Mouse (Mus musculus): ENCODE results near the gene Pdk4. TPM values are rescaled to one million over a fixed set of nuclear protein-coding genes. Genes with fewer than 3 reads are reported as not detected.

Gene Pdk4
- polyA plus RNA-seq, 1 experiment from 2014 or later, result 2.1 TPM

DNA sequence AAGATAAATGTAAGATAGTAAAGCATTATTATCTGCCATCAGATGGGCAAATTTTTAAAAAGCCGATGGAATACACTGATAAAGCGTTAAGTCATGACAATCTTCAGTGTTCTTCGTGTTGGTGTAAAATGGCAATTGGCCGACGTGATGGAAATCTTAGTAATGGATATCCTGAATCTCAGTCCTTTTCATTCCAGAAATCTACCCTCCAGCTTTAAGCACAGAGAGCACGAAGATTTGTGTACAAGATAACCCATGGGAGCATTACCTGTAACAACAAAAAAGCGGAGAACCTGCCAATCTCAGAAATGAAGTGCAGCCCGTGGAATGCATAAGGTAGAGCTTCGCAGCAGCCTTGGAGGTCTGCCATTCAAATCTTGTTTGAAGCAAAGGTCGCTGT, 5.4 kb upstream of the Pdk4 start:
- Histone ChIP-seq H3K9me3 (ENCODE audit: control insufficient read depth, low read length) (no peaks in the 10 kb centered on the region), H3K27me3 (replicated peaks; ENCODE audit: control insufficient read depth, insufficient read depth, low read length) (no peaks in the 10 kb centered on the region), H3K27ac (ENCODE audit: low read depth, low read length) (no peak overlapping the region), H3K36me3 (ENCODE audit: control insufficient read depth, insufficient read depth, low read length) (no peaks in the 10 kb centered on the region), H3K9ac (ENCODE audit: low read depth, low read length) (no peak overlapping the region), H3K4me3 (ENCODE audit: low read depth, low read length) (no peak overlapping the region), H3K4me1 (replicated peaks; ENCODE audit: control insufficient read depth, insufficient read depth, low read length) (no peaks in the 10 kb centered on the region), H3K4me2 (no peak overlapping the region)
- no peak for ATAC-seq (replicated peaks; ENCODE audit: low FRiP score)
- WGBS, result 80% methylated on average over 10 of the region's 10 CpGs
- no peak for DNase-seq (ENCODE audit: low spot score)

DNA sequence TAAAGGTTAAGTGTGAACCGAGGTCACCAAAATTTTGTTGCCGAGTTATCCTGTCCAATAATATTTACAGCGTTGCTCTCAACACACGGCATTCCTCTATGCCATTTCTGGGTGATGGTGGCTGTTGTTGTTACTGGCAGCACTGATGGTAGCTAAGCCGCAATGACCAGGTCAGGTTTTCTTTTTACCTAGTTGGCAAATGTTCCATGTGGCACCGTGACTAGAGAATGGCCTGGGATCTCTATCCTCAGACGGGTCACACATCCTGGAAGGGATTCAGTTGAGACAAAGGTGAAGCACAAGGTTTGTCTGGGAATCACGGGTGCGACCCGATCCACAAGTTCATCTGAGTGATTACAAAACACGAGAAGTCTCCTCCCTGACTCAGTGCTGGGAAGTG, 2.6 kb upstream of the Pdk4 start:
- Histone ChIP-seq H3K9ac (ENCODE audit: low read depth, low read length) (no peak overlapping the region), H3K27me3 (replicated peaks; ENCODE audit: control insufficient read depth, insufficient read depth, low read length) (no peaks in the 10 kb centered on the region), H3K4me1 (replicated peaks; ENCODE audit: control insufficient read depth, insufficient read depth, low read length) (no peaks in the 10 kb centered on the region), H3K27ac (ENCODE audit: low read depth, low read length) (no peak overlapping the region), H3K36me3 (ENCODE audit: control insufficient read depth, insufficient read depth, low read length) (no peaks in the 10 kb centered on the region), H3K4me3 (ENCODE audit: low read depth, low read length) (no peak overlapping the region), H3K9me3 (ENCODE audit: control insufficient read depth, low read length) (no peaks in the 10 kb centered on the region), H3K4me2 (no peak overlapping the region)
- 84% methylated on average over 11 of the region's 11 CpGs for WGBS
- no peak for ATAC-seq (replicated peaks; ENCODE audit: low FRiP score)
- no peak for DNase-seq (ENCODE audit: low spot score)

DNA sequence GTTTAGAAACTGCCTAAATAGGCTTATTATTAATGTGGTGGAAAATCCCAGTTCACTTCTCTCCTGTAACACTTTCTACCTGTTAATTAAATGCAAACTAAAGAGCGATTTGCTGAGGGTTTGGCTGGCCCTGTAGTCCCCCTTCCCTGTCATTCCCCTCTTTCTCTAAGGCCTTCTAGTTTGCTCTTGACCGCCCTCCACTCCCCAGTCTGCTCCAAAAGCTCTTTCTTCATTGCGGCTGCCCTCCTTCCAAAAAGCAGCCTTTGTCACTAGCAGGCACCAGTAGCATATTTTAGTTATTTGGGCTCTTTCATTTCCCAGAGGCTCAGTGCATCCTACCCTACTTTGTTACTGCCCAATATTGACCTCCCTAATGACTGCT, 736 bp upstream of the Pdk4 start:
- peak overlapping the region; percentile 80 for H3K4me2 ChIP-seq
- no peak for ATAC-seq (replicated peaks; ENCODE audit: low FRiP score)
- no peak overlapping the region for H3K9ac ChIP-seq (ENCODE audit: low read depth, low read length)
- H3K9me3 ChIP-seq (ENCODE audit: control insufficient read depth, low read length), result no peaks in the 10 kb centered on the region
- WGBS, result 43% methylated on average over 3 of the region's 3 CpGs
- no peak overlapping the region for H3K27ac ChIP-seq (ENCODE audit: low read depth, low read length)
- H3K36me3 ChIP-seq (ENCODE audit: control insufficient read depth, insufficient read depth, low read length), result no peaks in the 10 kb centered on the region
- DNase-seq (ENCODE audit: low spot score), result no peak
- H3K4me3 ChIP-seq (ENCODE audit: low read depth, low read length), result no peak overlapping the region
- H3K4me1 ChIP-seq (replicated peaks; ENCODE audit: control insufficient read depth, insufficient read depth, low read length), result no peaks in the 10 kb centered on the region
- no peaks in the 10 kb centered on the region for H3K27me3 ChIP-seq (replicated peaks; ENCODE audit: control insufficient read depth, insufficient read depth, low read length)

DNA sequence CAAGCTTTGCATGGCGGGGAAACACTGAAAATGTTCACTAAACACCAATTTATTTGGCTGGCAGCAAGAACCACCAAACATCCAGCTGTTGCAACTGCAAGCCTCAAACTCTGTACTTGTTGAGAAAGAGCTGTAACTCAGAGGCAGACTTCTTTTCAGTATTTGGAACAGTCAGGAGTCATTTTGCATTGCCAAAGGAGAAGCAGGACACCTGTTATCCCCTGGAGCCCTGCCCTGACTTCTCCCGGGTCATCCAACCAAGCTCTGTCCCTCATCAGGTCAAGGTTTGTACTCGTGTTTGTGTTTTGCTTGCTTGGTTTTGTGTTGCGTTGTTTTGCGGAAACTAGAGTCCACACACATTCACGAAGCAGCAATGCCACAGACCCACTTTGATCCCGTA, 11.1 kb downstream of the Pdk4 start:
- Histone ChIP-seq H3K36me3 (ENCODE audit: control insufficient read depth, insufficient read depth, low read length) (no peaks in the 10 kb centered on the region), H3K4me1 (replicated peaks; ENCODE audit: control insufficient read depth, insufficient read depth, low read length) (no peaks in the 10 kb centered on the region), H3K27ac (ENCODE audit: low read depth, low read length) (no peak overlapping the region), H3K4me2 (no peak overlapping the region), H3K9me3 (ENCODE audit: control insufficient read depth, low read length) (no peaks in the 10 kb centered on the region), H3K9ac (ENCODE audit: low read depth, low read length) (no peak overlapping the region), H3K27me3 (replicated peaks; ENCODE audit: control insufficient read depth, insufficient read depth, low read length) (no peaks in the 10 kb centered on the region), H3K4me3 (ENCODE audit: low read depth, low read length) (no peak overlapping the region)
- no peak for DNase-seq (ENCODE audit: low spot score)
- 80% methylated on average over 7 of the region's 7 CpGs for WGBS
- no peak for ATAC-seq (replicated peaks; ENCODE audit: low FRiP score)

DNA sequence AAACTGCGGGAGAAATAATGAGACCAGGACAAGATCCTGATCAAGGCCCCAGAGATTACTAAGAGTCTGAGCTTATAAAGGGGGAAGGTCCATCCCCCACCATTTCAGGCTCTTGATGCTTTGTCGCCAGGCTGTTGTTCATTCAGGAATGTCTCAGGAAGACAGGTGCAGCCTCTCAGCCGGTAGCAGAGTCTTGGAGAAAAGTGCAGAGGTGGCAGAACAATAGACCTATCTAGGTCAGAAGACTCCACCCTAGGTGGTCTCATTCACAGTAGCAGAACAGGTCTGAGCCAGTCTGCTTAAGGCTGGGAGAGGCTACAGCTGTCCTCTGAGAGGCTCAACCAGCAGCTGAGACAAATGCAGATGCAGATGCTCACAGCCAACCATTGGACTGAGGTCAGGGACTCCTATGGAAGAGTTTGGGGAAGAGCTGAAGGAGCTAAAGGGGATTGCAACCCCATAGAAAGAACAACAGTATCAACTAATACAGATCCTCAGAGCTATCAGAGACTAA, 13.8 kb downstream of the Pdk4 start:
- no peak overlapping the region for H3K27ac ChIP-seq (ENCODE audit: low read depth, low read length)
- WGBS, result 78% methylated on average over 3 of the region's 3 CpGs
- no peak for DNase-seq (ENCODE audit: low spot score)
- ATAC-seq (replicated peaks; ENCODE audit: low FRiP score), result no peak
- no peak overlapping the region for H3K9ac ChIP-seq (ENCODE audit: low read depth, low read length)
- no peak overlapping the region for H3K4me3 ChIP-seq (ENCODE audit: low read depth, low read length)
- no peaks in the 10 kb centered on the region for H3K9me3 ChIP-seq (ENCODE audit: control insufficient read depth, low read length)
- no peak overlapping the region for H3K4me2 ChIP-seq
- no peaks in the 10 kb centered on the region for H3K36me3 ChIP-seq (ENCODE audit: control insufficient read depth, insufficient read depth, low read length)
- no peaks in the 10 kb centered on the region for H3K4me1 ChIP-seq (replicated peaks; ENCODE audit: control insufficient read depth, insufficient read depth, low read length)
- no peaks in the 10 kb centered on the region for H3K27me3 ChIP-seq (replicated peaks; ENCODE audit: control insufficient read depth, insufficient read depth, low read length)

DNA sequence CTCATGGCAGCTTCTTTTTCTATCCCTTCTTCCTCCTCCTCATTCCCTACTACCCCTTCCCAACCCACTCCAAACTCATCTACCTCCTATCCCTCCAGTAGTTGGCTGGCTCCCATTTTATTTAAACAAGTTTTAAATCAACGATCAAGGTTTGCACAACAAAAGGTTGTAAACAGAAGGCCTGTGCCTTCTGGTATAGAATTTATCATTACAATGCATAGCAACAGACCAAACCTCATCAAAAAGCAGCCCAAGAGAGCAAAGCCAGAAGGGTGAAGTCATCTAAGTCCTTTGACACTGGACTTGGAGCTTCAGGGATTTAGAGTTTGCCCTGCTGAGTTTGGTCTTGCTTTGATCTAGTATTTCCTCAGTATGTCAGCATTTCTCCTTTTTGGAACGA, 15.0 kb downstream of the Pdk4 start:
- DNase-seq (ENCODE audit: low spot score) (no peak), ATAC-seq (replicated peaks; ENCODE audit: low FRiP score) (no peak)
- no peaks in the 10 kb centered on the region for H3K36me3 ChIP-seq (ENCODE audit: control insufficient read depth, insufficient read depth, low read length)
- H3K9me3 ChIP-seq (ENCODE audit: control insufficient read depth, low read length), result no peaks in the 10 kb centered on the region
- H3K27me3 ChIP-seq (replicated peaks; ENCODE audit: control insufficient read depth, insufficient read depth, low read length), result no peaks in the 10 kb centered on the region
- no peaks in the 10 kb centered on the region for H3K4me1 ChIP-seq (replicated peaks; ENCODE audit: control insufficient read depth, insufficient read depth, low read length)
- H3K9ac ChIP-seq (ENCODE audit: low read depth, low read length), result no peak overlapping the region
- H3K27ac ChIP-seq (ENCODE audit: low read depth, low read length), result no peak overlapping the region
- WGBS, result 87% methylated on average over 2 of the region's 2 CpGs
- no peak overlapping the region for H3K4me2 ChIP-seq
- H3K4me3 ChIP-seq (ENCODE audit: low read depth, low read length), result no peak overlapping the region

GRCm38 (mm10) chr6:5474021-5474420, 22.1 kb downstream of the Pdk4 start:
- no peak for DNase-seq (ENCODE audit: low spot score)
- Histone ChIP-seq H3K27me3 (replicated peaks; ENCODE audit: control insufficient read depth, insufficient read depth, low read length) (no peaks in the 10 kb centered on the region), H3K4me2 (no peak overlapping the region), H3K4me3 (ENCODE audit: low read depth, low read length) (no peak overlapping the region), H3K27ac (ENCODE audit: low read depth, low read length) (no peak overlapping the region), H3K9me3 (ENCODE audit: control insufficient read depth, low read length) (no peaks in the 10 kb centered on the region), H3K9ac (ENCODE audit: low read depth, low read length) (no peak overlapping the region), H3K36me3 (ENCODE audit: control insufficient read depth, insufficient read depth, low read length) (no peaks in the 10 kb centered on the region), H3K4me1 (replicated peaks; ENCODE audit: control insufficient read depth, insufficient read depth, low read length) (no peaks in the 10 kb centered on the region)
- ATAC-seq (replicated peaks; ENCODE audit: low FRiP score), result no peak
- 45% methylated on average over 1 of the region's 1 CpGs for whole genome bisulfite sequencing

DNA sequence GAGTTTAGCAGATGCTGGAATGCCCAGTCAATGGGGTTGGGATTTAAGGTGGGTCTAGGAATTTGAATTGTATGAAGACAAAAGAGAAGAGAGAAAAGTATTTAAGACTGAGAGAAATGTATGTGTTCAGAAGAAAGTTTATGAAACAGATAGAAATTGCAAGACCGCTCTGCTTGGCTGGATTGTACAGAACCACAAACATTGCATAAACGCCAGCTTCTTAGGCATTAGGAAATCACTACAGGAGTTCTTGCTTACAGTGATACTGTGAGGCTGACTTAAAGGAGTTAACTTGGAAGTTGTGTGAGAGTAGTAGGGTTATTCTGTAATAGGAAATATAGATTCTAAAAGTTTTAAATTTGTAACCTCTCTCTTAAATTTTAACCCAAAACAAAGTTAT, 23.4 kb downstream of the Pdk4 start:
- no peaks in the 10 kb centered on the region for H3K36me3 ChIP-seq (ENCODE audit: control insufficient read depth, insufficient read depth, low read length)
- no peak overlapping the region for H3K9ac ChIP-seq (ENCODE audit: low read depth, low read length)
- H3K4me3 ChIP-seq (ENCODE audit: low read depth, low read length), result no peak overlapping the region
- H3K27ac ChIP-seq (ENCODE audit: low read depth, low read length), result no peak overlapping the region
- 82% methylated on average over 2 of the region's 2 CpGs for WGBS
- no peaks in the 10 kb centered on the region for H3K27me3 ChIP-seq (replicated peaks; ENCODE audit: control insufficient read depth, insufficient read depth, low read length)
- H3K4me1 ChIP-seq (replicated peaks; ENCODE audit: control insufficient read depth, insufficient read depth, low read length), result no peaks in the 10 kb centered on the region
- no peaks in the 10 kb centered on the region for H3K9me3 ChIP-seq (ENCODE audit: control insufficient read depth, low read length)
- ATAC-seq (replicated peaks; ENCODE audit: low FRiP score) (no peak), DNase-seq (ENCODE audit: low spot score) (no peak)
- H3K4me2 ChIP-seq, result no peak overlapping the region

DNA sequence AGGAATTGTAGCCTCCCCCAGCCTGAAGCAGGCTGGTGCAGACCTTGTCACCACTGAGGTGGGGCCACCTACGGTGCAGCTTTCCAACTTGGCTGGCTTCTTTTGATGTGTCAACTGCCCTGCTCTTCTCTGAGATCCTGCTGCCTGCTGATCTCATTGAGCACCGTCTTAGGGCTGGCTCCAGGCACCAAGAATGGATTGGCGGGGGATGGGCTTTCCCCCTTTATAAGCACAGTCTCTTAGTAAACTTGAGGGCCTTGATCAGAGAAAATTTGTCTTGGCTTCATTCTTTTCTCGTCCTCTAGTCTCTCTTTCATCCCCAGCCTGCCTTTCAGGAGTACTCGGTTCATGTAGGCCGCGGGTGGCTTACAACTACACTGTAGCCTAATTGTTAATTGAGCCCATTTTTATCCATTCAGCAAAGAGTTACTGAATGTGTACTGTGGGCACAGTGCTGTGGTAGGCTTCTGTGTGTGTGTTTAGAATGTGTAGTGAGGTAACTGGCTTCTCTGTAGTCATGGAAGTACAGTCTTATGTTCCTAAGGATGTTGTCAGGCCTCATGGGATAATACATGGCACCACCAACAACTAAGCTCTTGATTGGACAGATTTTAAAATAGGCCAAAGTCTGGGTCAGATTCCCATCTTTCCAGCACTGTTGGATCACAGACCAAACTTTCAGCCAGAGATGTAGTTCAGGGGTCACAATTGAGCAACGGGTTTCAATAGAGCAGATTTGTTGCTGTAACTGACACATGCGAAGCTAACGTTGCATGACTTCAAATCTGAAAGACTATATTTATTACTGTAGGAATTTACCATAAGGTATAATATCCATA, 25.4 kb downstream of the Pdk4 start:
- no peaks in the 10 kb centered on the region for H3K27me3 ChIP-seq (replicated peaks; ENCODE audit: control insufficient read depth, insufficient read depth, low read length)
- H3K27ac ChIP-seq (ENCODE audit: low read depth, low read length), result no peak overlapping the region
- 83% methylated on average over 10 of the region's 10 CpGs for WGBS
- no peaks in the 10 kb centered on the region for H3K9me3 ChIP-seq (ENCODE audit: control insufficient read depth, low read length)
- no peak overlapping the region for H3K4me3 ChIP-seq (ENCODE audit: low read depth, low read length)
- no peak overlapping the region for H3K9ac ChIP-seq (ENCODE audit: low read depth, low read length)
- H3K36me3 ChIP-seq (ENCODE audit: control insufficient read depth, insufficient read depth, low read length), result no peaks in the 10 kb centered on the region
- no peaks in the 10 kb centered on the region for H3K4me1 ChIP-seq (replicated peaks; ENCODE audit: control insufficient read depth, insufficient read depth, low read length)
- no peak for ATAC-seq (replicated peaks; ENCODE audit: low FRiP score)
- no peak overlapping the region for H3K4me2 ChIP-seq
- DNase-seq (ENCODE audit: low spot score), result no peak

Data from liver, embryonic 11.5 days (tissue).